Mouse (Mus musculus): ENCODE results near the gene Ldhb. TPM values are rescaled to one million over a fixed set of nuclear protein-coding genes. Genes with fewer than 3 reads are reported as not detected.

The Ldhb gene
- polyA plus RNA-seq (2014; fragmentation: Nextera tagmentation; extraction: Ambion mirVana) = 544 and 576 TPM in 2 replicates

- peak within 1 kb of the TSS; percentile 58 for H3K4me3 ChIP-seq (ENCODE audit: low read depth, low read length)
- 0 out of 2 replicates have a peak, but pooled peaks cover 4% of the 10 kb centered on the region for H3K27me3 ChIP-seq (replicated peaks; ENCODE audit: control insufficient read depth, insufficient read depth, low read length)
These were observed at the start of gene Ldhb for GRCm38 (mm10) chr6:142507785-142508162. TSS of gene Ldhb (minus strand) at chr6:142507957.

DNA sequence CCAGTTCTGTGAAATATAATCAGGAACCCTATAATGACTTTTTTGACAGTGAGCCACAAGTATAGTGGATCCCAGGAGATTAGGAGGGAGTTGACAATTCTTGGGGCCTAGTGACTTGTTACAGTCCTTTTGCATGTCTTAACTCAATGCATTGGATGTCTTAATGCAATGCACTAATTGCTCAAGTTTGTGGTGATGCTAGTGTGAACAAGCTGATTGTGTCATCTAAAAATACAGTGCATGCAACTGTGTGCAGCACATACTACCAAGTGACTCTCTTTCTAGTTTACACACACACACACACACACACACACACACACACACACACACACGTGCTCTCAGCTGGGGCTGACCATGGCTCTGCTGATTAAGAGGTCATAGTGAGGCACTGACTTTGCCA is 48.2 kb upstream of the Ldhb start:
- DNase-seq (ENCODE audit: low spot score) = no peak
- no peaks in the 10 kb centered on the region for H3K36me3 ChIP-seq (ENCODE audit: control insufficient read depth, insufficient read depth, low read length)
- 75% methylated on average over 1 of the region's 1 CpGs for WGBS

More at GRCm38 (mm10) chr6:142507785-142508162, at the start of gene Ldhb:
- Histone ChIP-seq H3K27ac (ENCODE audit: low read depth, low read length) (no peak within 1 kb of the TSS; the same call in 1 of the 2 replicates), H3K4me2 (ENCODE audit: low read length) (peak within 1 kb of the TSS; percentile 91), H3K9me3 (replicated peaks; ENCODE audit: control insufficient read depth, low read length) (no peaks in the 10 kb centered on the region), H3K36me3 (ENCODE audit: control insufficient read depth, insufficient read depth, low read length) (peaks cover 6% of the 10 kb centered on the region; the same call in 1 of the 2 replicates), H3K4me1 (ENCODE audit: control insufficient read depth, insufficient read depth, low read length) (peaks cover 12% of the 10 kb centered on the region), H3K9ac (ENCODE audit: low read length) (peak within 1 kb of the TSS; percentile 78)
- 0% methylated on average over 19 of the region's 19 CpGs for WGBS
- DNase-seq (ENCODE audit: low spot score) = peak; percentile 96
- peak; percentile 98 for ATAC-seq

DNA sequence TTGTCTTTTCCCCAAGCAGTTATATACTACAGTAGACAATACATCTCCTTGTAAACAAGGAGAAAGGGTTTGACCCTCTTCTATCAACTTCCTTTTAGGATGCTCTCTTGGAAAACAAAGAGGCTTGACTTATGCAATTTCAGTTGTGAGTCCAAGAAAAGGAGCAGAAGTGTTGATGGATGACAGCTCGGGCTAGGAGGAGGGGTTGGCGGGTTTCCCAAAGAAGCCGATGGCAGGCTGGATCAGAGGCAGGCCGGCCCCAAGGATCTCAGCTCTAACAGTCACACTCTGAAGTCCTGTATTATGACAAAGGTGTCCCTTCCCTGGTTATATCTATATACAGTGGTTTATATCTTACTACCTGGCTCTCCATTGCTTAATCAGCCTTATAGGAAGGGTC is 43.7 kb upstream of the Ldhb start:
- Histone ChIP-seq H3K4me2 (ENCODE audit: low read length) (no peak overlapping the region), H3K9ac (ENCODE audit: low read length) (no peak overlapping the region), H3K27ac (ENCODE audit: low read depth, low read length) (no peak overlapping the region), H3K9me3 (replicated peaks; ENCODE audit: control insufficient read depth, low read length) (no peaks in the 10 kb centered on the region), H3K4me3 (ENCODE audit: low read depth, low read length) (no peak overlapping the region), H3K36me3 (ENCODE audit: control insufficient read depth, insufficient read depth, low read length) (no peaks in the 10 kb centered on the region), H3K27me3 (replicated peaks; ENCODE audit: control insufficient read depth, insufficient read depth, low read length) (no peaks in the 10 kb centered on the region), H3K4me1 (ENCODE audit: control insufficient read depth, insufficient read depth, low read length) (no peaks in the 10 kb centered on the region)
- no peak for ATAC-seq
- DNase-seq (ENCODE audit: low spot score) = no peak
- WGBS = 83% methylated on average over 4 of the region's 4 CpGs

More for the DNA sequence above, 48.2 kb upstream of the Ldhb start:
- no peak overlapping the region for H3K27ac ChIP-seq (ENCODE audit: low read depth, low read length)
- no peaks in the 10 kb centered on the region for H3K27me3 ChIP-seq (replicated peaks; ENCODE audit: control insufficient read depth, insufficient read depth, low read length)
- no peak for ATAC-seq
- no peak overlapping the region for H3K4me2 ChIP-seq (ENCODE audit: low read length)
- no peak overlapping the region for H3K4me3 ChIP-seq (ENCODE audit: low read depth, low read length)
- no peaks in the 10 kb centered on the region for H3K4me1 ChIP-seq (ENCODE audit: control insufficient read depth, insufficient read depth, low read length)
- H3K9ac ChIP-seq (ENCODE audit: low read length) = no peak overlapping the region
- no peaks in the 10 kb centered on the region for H3K9me3 ChIP-seq (replicated peaks; ENCODE audit: control insufficient read depth, low read length)

GRCm38 (mm10) chr6:142550871-142551270 is 43.1 kb upstream of the Ldhb start:
- Histone ChIP-seq H3K9me3 (replicated peaks; ENCODE audit: control insufficient read depth, low read length) (no peaks in the 10 kb centered on the region), H3K4me3 (ENCODE audit: low read depth, low read length) (no peak overlapping the region), H3K27me3 (replicated peaks; ENCODE audit: control insufficient read depth, insufficient read depth, low read length) (no peaks in the 10 kb centered on the region), H3K27ac (ENCODE audit: low read depth, low read length) (no peak overlapping the region), H3K9ac (ENCODE audit: low read length) (no peak overlapping the region), H3K36me3 (ENCODE audit: control insufficient read depth, insufficient read depth, low read length) (no peaks in the 10 kb centered on the region), H3K4me2 (ENCODE audit: low read length) (no peak overlapping the region), H3K4me1 (ENCODE audit: control insufficient read depth, insufficient read depth, low read length) (no peaks in the 10 kb centered on the region)
- DNase-seq (ENCODE audit: low spot score) (no peak), ATAC-seq (no peak)
- 87% methylated on average over 4 of the region's 4 CpGs for WGBS

GRCm38 (mm10) chr6:142548377-142548776 is 40.6 kb upstream of the Ldhb start:
- no peaks in the 10 kb centered on the region for H3K36me3 ChIP-seq (ENCODE audit: control insufficient read depth, insufficient read depth, low read length)
- no peaks in the 10 kb centered on the region for H3K27me3 ChIP-seq (replicated peaks; ENCODE audit: control insufficient read depth, insufficient read depth, low read length)
- no peak overlapping the region for H3K4me3 ChIP-seq (ENCODE audit: low read depth, low read length)
- no peak overlapping the region for H3K4me2 ChIP-seq (ENCODE audit: low read length)
- ATAC-seq (no peak), DNase-seq (ENCODE audit: low spot score) (no peak)
- H3K9ac ChIP-seq (ENCODE audit: low read length) = no peak overlapping the region
- no peaks in the 10 kb centered on the region for H3K9me3 ChIP-seq (replicated peaks; ENCODE audit: control insufficient read depth, low read length)
- no peak overlapping the region for H3K27ac ChIP-seq (ENCODE audit: low read depth, low read length)
- no peaks in the 10 kb centered on the region for H3K4me1 ChIP-seq (ENCODE audit: control insufficient read depth, insufficient read depth, low read length)
- WGBS = 85% methylated on average over 2 of the region's 2 CpGs

- no peaks in the 10 kb centered on the region for H3K36me3 ChIP-seq (ENCODE audit: control insufficient read depth, insufficient read depth, low read length)
- H3K4me2 ChIP-seq (ENCODE audit: low read length) = 0 out of 2 replicates have a peak overlapping the region, but pooled peaks have one; percentile 8
- no peak overlapping the region for H3K9ac ChIP-seq (ENCODE audit: low read length)
- DNase-seq (ENCODE audit: low spot score) = no peak
- no peak overlapping the region for H3K4me3 ChIP-seq (ENCODE audit: low read depth, low read length)
- ATAC-seq = no peak
- no peaks in the 10 kb centered on the region for H3K4me1 ChIP-seq (ENCODE audit: control insufficient read depth, insufficient read depth, low read length)
- H3K27ac ChIP-seq (ENCODE audit: low read depth, low read length) = no peak overlapping the region
- 55% methylated on average over 14 of the region's 14 CpGs for WGBS
- H3K27me3 ChIP-seq (replicated peaks; ENCODE audit: control insufficient read depth, insufficient read depth, low read length) = no peaks in the 10 kb centered on the region
- H3K9me3 ChIP-seq (replicated peaks; ENCODE audit: control insufficient read depth, low read length) = no peaks in the 10 kb centered on the region
These were observed 37.4 kb upstream of the Ldhb start for GRCm38 (mm10) chr6:142545132-142545531.

GRCm38 (mm10) chr6:142543648-142544047 is 35.9 kb upstream of the Ldhb start:
- DNase-seq (ENCODE audit: low spot score) (no peak), ATAC-seq (no peak)
- Histone ChIP-seq H3K36me3 (ENCODE audit: control insufficient read depth, insufficient read depth, low read length) (no peaks in the 10 kb centered on the region), H3K4me2 (ENCODE audit: low read length) (no peak overlapping the region), H3K4me3 (ENCODE audit: low read depth, low read length) (no peak overlapping the region), H3K9me3 (replicated peaks; ENCODE audit: control insufficient read depth, low read length) (no peaks in the 10 kb centered on the region), H3K27ac (ENCODE audit: low read depth, low read length) (no peak overlapping the region), H3K9ac (ENCODE audit: low read length) (no peak overlapping the region), H3K27me3 (replicated peaks; ENCODE audit: control insufficient read depth, insufficient read depth, low read length) (no peaks in the 10 kb centered on the region), H3K4me1 (ENCODE audit: control insufficient read depth, insufficient read depth, low read length) (no peaks in the 10 kb centered on the region)
- 86% methylated on average over 4 of the region's 4 CpGs for WGBS

GRCm38 (mm10) chr6:142542800-142543175 is 35.0 kb upstream of the Ldhb start:
- Histone ChIP-seq H3K4me1 (ENCODE audit: control insufficient read depth, insufficient read depth, low read length) (no peaks in the 10 kb centered on the region), H3K4me3 (ENCODE audit: low read depth, low read length) (no peak overlapping the region), H3K27ac (ENCODE audit: low read depth, low read length) (no peak overlapping the region), H3K27me3 (replicated peaks; ENCODE audit: control insufficient read depth, insufficient read depth, low read length) (no peaks in the 10 kb centered on the region), H3K36me3 (ENCODE audit: control insufficient read depth, insufficient read depth, low read length) (no peaks in the 10 kb centered on the region), H3K9ac (ENCODE audit: low read length) (no peak overlapping the region), H3K4me2 (ENCODE audit: low read length) (no peak overlapping the region), H3K9me3 (replicated peaks; ENCODE audit: control insufficient read depth, low read length) (no peaks in the 10 kb centered on the region)
- no peak for DNase-seq (ENCODE audit: low spot score)
- no peak for ATAC-seq
- 94% methylated on average over 6 of the region's 6 CpGs for WGBS

- 86% methylated on average over 8 of the region's 8 CpGs for WGBS
- Histone ChIP-seq H3K36me3 (ENCODE audit: control insufficient read depth, insufficient read depth, low read length) (no peaks in the 10 kb centered on the region), H3K4me1 (ENCODE audit: control insufficient read depth, insufficient read depth, low read length) (no peaks in the 10 kb centered on the region), H3K9ac (ENCODE audit: low read length) (no peak overlapping the region), H3K4me3 (ENCODE audit: low read depth, low read length) (no peak overlapping the region), H3K4me2 (ENCODE audit: low read length) (no peak overlapping the region), H3K27me3 (replicated peaks; ENCODE audit: control insufficient read depth, insufficient read depth, low read length) (no peaks in the 10 kb centered on the region), H3K9me3 (replicated peaks; ENCODE audit: control insufficient read depth, low read length) (no peaks in the 10 kb centered on the region), H3K27ac (ENCODE audit: low read depth, low read length) (no peak overlapping the region)
- ATAC-seq (no peak), DNase-seq (ENCODE audit: low spot score) (no peak)
These were observed 34.5 kb upstream of the Ldhb start for GRCm38 (mm10) chr6:142542082-142542799.
